Mouse (Mus musculus) lung, adult 2 months (tissue): ENCODE data around the gene Ufl1.

Experiments used
- CTCF ChIP-seq: fragments of 200-500 bp; IDR thresholded peaks from 2 replicates; pipeline ENCODE4 v1.5.1; 2011; ENCODE audit warnings: mild to moderate bottlenecking, low read length, control low read depth; ENCODE audit not compliant: insufficient read depth
- POLR2A ChIP-seq: fragments of 200-500 bp; IDR thresholded peaks from 2 replicates; pipeline ENCODE4 v1.6.1; 2011; ENCODE audit warnings: low read depth, mild to moderate bottlenecking, control low read depth, low read length, borderline replicate concordance; ENCODE audit errors: extremely low read depth

DNA sequence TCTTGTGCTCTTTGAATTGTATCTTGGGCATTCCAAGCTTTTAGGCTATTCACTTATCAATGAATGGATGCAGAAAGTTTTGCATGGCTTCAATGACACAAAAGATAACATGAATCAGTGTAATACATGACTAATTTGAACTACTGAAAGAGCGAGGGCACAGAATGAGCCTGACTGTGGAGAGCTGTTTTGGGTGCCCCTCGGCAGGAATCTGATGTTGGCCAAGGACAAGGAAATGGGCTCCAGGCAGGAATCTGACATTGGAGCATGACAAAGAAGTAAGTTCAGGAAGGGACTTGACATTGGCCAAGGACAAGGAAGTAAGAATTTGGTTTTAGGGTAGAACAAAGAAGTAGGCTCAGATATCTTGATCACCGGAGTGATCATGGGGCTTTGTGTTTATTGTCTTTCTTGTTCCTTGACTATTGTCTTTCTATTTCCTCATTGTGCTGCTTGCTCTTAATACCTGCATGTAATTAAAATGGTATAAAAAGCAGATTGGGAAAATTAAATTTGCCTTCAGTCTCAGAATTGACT lies 44.1 kb upstream of the Ufl1 start:
- TF ChIP-seq POLR2A (no peak), CTCF (no peak)
